Mouse (Mus musculus) bone marrow, adult 2 months (tissue): ENCODE results near the gene Cldn14. TPM values are rescaled to one million over a fixed set of nuclear protein-coding genes. Genes with fewer than 3 reads are reported as not detected.

Experiments used
- H3K27ac ChIP-seq: fragments of 200-500 bp; 2 replicates; pipeline ENCODE4 v1.5.1; 2012; ENCODE audit warnings: low read depth, mild to moderate bottlenecking, control low read depth, inconsistent platforms, low read length; ENCODE audit not compliant: control insufficient read depth, poor library complexity, insufficient read depth
- H3K4me1 ChIP-seq: fragments of 200-500 bp; 2 replicates; pipeline ENCODE4 v1.6.1; 2011; ENCODE audit warnings: low read length; ENCODE audit not compliant: control insufficient read depth, insufficient read depth
- H3K4me3 ChIP-seq: fragments of 200-500 bp; replicated peaks from 2 replicates; pipeline ENCODE3; 2011; ENCODE audit warnings: mild to moderate bottlenecking, low read depth, low read length, control low read depth; ENCODE audit not compliant: control insufficient read depth
- CTCF ChIP-seq: fragments of 200-500 bp; IDR thresholded peaks from 2 replicates; pipeline ENCODE4 v1.5.1; 2011; ENCODE audit warnings: low read length, control low read depth; ENCODE audit not compliant: control insufficient read depth, insufficient read depth
- POLR2A ChIP-seq: fragments of 200-500 bp; IDR thresholded peaks from 2 replicates; pipeline ENCODE4 v1.6.1; 2011; ENCODE audit warnings: low read depth, mild to moderate bottlenecking, control low read depth, low read length, borderline replicate concordance; ENCODE audit not compliant: control insufficient read depth
- WGBS: fragments of 180-500 bp; shearing (Covaris S2); methylation state at CpG from one replicate; pipeline ENCODE4 v1.1.7; 2018; 5-methylcytosine and 5-hydroxymethylcytosine counted together
- polyA plus RNA-seq: library from polyadenylated mRNA; stranded (reverse); fragments of >200 nt; gene quantifications from 2 replicates; pipeline ENCODE4 v1.2.4, GENCODE M21; 2011; ENCODE audit warnings: low replicate concordance; ENCODE audit not compliant: missing spikeins, insufficient read depth, insufficient read length

The Cldn14 gene
- polyA plus RNA-seq, 1 experiment: not detected

- 83% methylated on average over 17 of the region's 17 CpGs for WGBS
Observed at GRCm38 (mm10) chr16:93932185-93933168, 76.2 kb downstream of the Cldn14 start.

GRCm38 (mm10) chr16:93929370-93930032 is 79.1 kb downstream of the Cldn14 start:
- TF ChIP-seq POLR2A (no peak), CTCF (no peak)
- WGBS: 81% methylated on average over 17 of the region's 17 CpGs

More at GRCm38 (mm10) chr16:93932185-93933168, 76.2 kb downstream of the Cldn14 start:
- peaks cover 2% of the 10 kb centered on the region for H3K4me1 ChIP-seq
- TF ChIP-seq POLR2A (no peak), CTCF (no peak)
- no peak overlapping the region for H3K4me3 ChIP-seq
- H3K27ac ChIP-seq: no peak overlapping the region

GRCm38 (mm10) chr16:93925684-93926247 is 82.9 kb downstream of the Cldn14 start:
- Histone ChIP-seq H3K4me3 (no peak overlapping the region), H3K27ac (no peak overlapping the region), H3K4me1 (no peaks in the 10 kb centered on the region; the same call in 1 of the 2 replicates)
- 68% methylated on average over 8 of the region's 8 CpGs for WGBS
- TF ChIP-seq POLR2A (no peak), CTCF (no peak)

More at GRCm38 (mm10) chr16:93929370-93930032, 79.1 kb downstream of the Cldn14 start:
- no peak overlapping the region for H3K27ac ChIP-seq
- H3K4me3 ChIP-seq: no peak overlapping the region
- no peaks in the 10 kb centered on the region for H3K4me1 ChIP-seq

- Histone ChIP-seq H3K4me1 (no peaks in the 10 kb centered on the region; the same call in 1 of the 2 replicates), H3K27ac (no peak overlapping the region), H3K4me3 (no peak overlapping the region)
- no peak for TF ChIP-seq CTCF
- no peak for TF ChIP-seq POLR2A
- WGBS: 85% methylated on average over 7 of the region's 7 CpGs
Observed at GRCm38 (mm10) chr16:93923788-93924187, 84.8 kb downstream of the Cldn14 start.

- 68% methylated on average over 5 of the region's 5 CpGs for WGBS
- TF ChIP-seq CTCF: no peak
- no peak for TF ChIP-seq POLR2A
- H3K27ac ChIP-seq: no peak overlapping the region
- H3K4me1 ChIP-seq: no peaks in the 10 kb centered on the region; the same call in 1 of the 2 replicates
- H3K4me3 ChIP-seq: no peak overlapping the region
Observed at GRCm38 (mm10) chr16:93922835-93923389, 85.7 kb downstream of the Cldn14 start.

- Histone ChIP-seq H3K27ac (no peak overlapping the region), H3K4me1 (no peaks in the 10 kb centered on the region; the same call in 1 of the 2 replicates), H3K4me3 (no peak overlapping the region)
- WGBS: 52% methylated on average over 4 of the region's 4 CpGs
- TF ChIP-seq CTCF (no peak), POLR2A (no peak)
Observed at GRCm38 (mm10) chr16:93920673-93921072, 88.0 kb downstream of the Cldn14 start.

- no peaks in the 10 kb centered on the region; the same call in 1 of the 2 replicates for H3K4me1 ChIP-seq
- no peak overlapping the region for H3K4me3 ChIP-seq
- no peak overlapping the region for H3K27ac ChIP-seq
- TF ChIP-seq CTCF (no peak), POLR2A (no peak)
- 89% methylated on average over 20 of the region's 20 CpGs for WGBS
Observed at GRCm38 (mm10) chr16:93919189-93919588, 89.4 kb downstream of the Cldn14 start.
